Mouse (Mus musculus) limb, embryonic 11.5 days (tissue): Measurements from ENCODE around the gene Slc26a11. TPM values are rescaled to one million over a fixed set of nuclear protein-coding genes. Genes with fewer than 3 reads are reported as not detected.
A peak's percentile ranks its signal among the peaks of the same experiment; 100 is the strongest.

Experiments used
- ATAC-seq: fragments of 200-750 bp; cut with Nextera tagmentation; 2 replicates; pipeline ENCODE4 v1.8.0; 2017; ENCODE audit warnings: low read depth; ENCODE audit not compliant: insufficient number of reproducible peaks, low FRiP score, low TSS enrichment
- DNase-seq: peaks from one replicate; pipeline ENCODE4 v3.0.0-alpha.2; 2015; ENCODE audit warnings: low spot score
- H3K27ac ChIP-seq: fragments of 300-500 bp; sonication (generic); replicated peaks from 2 replicates; pipeline ENCODE4 v1.5.1; 2014; ENCODE audit warnings: low read depth, mild to moderate bottlenecking, low read length
- H3K27me3 ChIP-seq: fragments of 300-500 bp; sonication (generic); 2 replicates; pipeline ENCODE4 v1.6.1; 2014; ENCODE audit warnings: mild to moderate bottlenecking, low read length, mixed read lengths; ENCODE audit not compliant: control insufficient read depth, insufficient read depth
- H3K36me3 ChIP-seq: fragments of 300-500 bp; sonication (generic); 2 replicates; pipeline ENCODE4 v1.6.1; 2014; ENCODE audit warnings: mild to moderate bottlenecking, low read length, moderate library complexity, mixed read lengths; ENCODE audit not compliant: control insufficient read depth, insufficient read depth
- H3K4me1 ChIP-seq: fragments of 300-500 bp; sonication (generic); 2 replicates; pipeline ENCODE4 v1.6.1; 2014; ENCODE audit warnings: low read length, mixed read lengths; ENCODE audit not compliant: control insufficient read depth, insufficient read depth
- H3K4me2 ChIP-seq: fragments of 300-500 bp; sonication (generic); 2 replicates; pipeline ENCODE4 v1.6.1; 2014; ENCODE audit warnings: low read depth, mild to moderate bottlenecking, moderate library complexity; ENCODE audit not compliant: severe bottlenecking
- H3K4me3 ChIP-seq: fragments of 300-500 bp; sonication (generic); 2 replicates; pipeline ENCODE4 v1.5.1; 2014; ENCODE audit warnings: low read depth, low read length
- H3K9ac ChIP-seq: fragments of 300-500 bp; sonication (generic); 2 replicates; pipeline ENCODE4 v1.6.1; 2014; ENCODE audit warnings: mild to moderate bottlenecking, low read length
- H3K9me3 ChIP-seq: fragments of 300-500 bp; sonication (generic); 2 replicates; pipeline ENCODE4 v1.6.1; 2016; ENCODE audit warnings: low read length; ENCODE audit not compliant: control insufficient read depth
- WGBS: fragments of 180-500 bp; shearing (Covaris S2); extraction: QIAGEN DNeasy Blood & Tissue Kit; methylation state at CpG from one replicate; pipeline ENCODE4 v1.1.7; 2014; 5-methylcytosine and 5-hydroxymethylcytosine counted together
- polyA plus RNA-seq: library from polyadenylated mRNA; unstranded; fragments of >200 nt; fragmentation: Nextera tagmentation; extraction: Ambion mirVana; gene quantifications from 2 replicates; pipeline ENCODE4 v1.2.1, GENCODE M21; 2014

The Slc26a11 gene
- polyA plus RNA-seq, 1 experiment from 2014 or later: 7.4 TPM

GRCm38 (mm10) chr11:119347125-119347524, 8.2 kb upstream of the Slc26a11 start:
- no peak for DNase-seq
- Histone ChIP-seq H3K4me2 (no peak overlapping the region), H3K27me3 (no peaks in the 10 kb centered on the region), H3K9ac (no peak overlapping the region), H3K4me3 (no peak overlapping the region), H3K4me1 (no peaks in the 10 kb centered on the region), H3K27ac (no peak overlapping the region), H3K36me3 (no peaks in the 10 kb centered on the region), H3K9me3 (no peaks in the 10 kb centered on the region)
- 85% methylated on average over 4 of the region's 4 CpGs for WGBS
- no peak for ATAC-seq

- Histone ChIP-seq H3K36me3 (no peaks in the 10 kb centered on the region), H3K4me2 (no peak overlapping the region), H3K27me3 (no peaks in the 10 kb centered on the region), H3K4me1 (peaks cover 10% of the 10 kb centered on the region), H3K4me3 (no peak overlapping the region), H3K9me3 (no peaks in the 10 kb centered on the region), H3K9ac (0 out of 2 replicates have a peak overlapping the region, but pooled peaks have one; percentile 7), H3K27ac (no peak overlapping the region)
- 77% methylated on average over 7 of the region's 7 CpGs for WGBS
- no peak for ATAC-seq
- no peak for DNase-seq
Measured at GRCm38 (mm10) chr11:119352113-119352512, 3.2 kb upstream of the Slc26a11 start.

GRCm38 (mm10) chr11:119353946-119354345, 1.4 kb upstream of the Slc26a11 start:
- Histone ChIP-seq H3K4me1 (peaks cover 10% of the 10 kb centered on the region), H3K9me3 (no peaks in the 10 kb centered on the region), H3K27me3 (no peaks in the 10 kb centered on the region), H3K27ac (no peak overlapping the region), H3K4me3 (no peak overlapping the region), H3K36me3 (no peaks in the 10 kb centered on the region), H3K9ac (no peak overlapping the region), H3K4me2 (peak overlapping the region; percentile 85; the same call in 1 of the 2 replicates)
- DNase-seq (no peak), ATAC-seq (no peak)
- WGBS: 87% methylated on average over 4 of the region's 4 CpGs

- H3K9ac ChIP-seq: peak overlapping the region; percentile 74
- no peaks in the 10 kb centered on the region for H3K9me3 ChIP-seq
- no peak for DNase-seq
- H3K4me1 ChIP-seq: peaks cover 10% of the 10 kb centered on the region
- WGBS: 6% methylated on average over 23 of the region's 23 CpGs
- H3K4me2 ChIP-seq: peak overlapping the region; percentile 85
- no peak for ATAC-seq
- no peaks in the 10 kb centered on the region for H3K27me3 ChIP-seq
- no peak overlapping the region for H3K27ac ChIP-seq
- no peaks in the 10 kb centered on the region for H3K36me3 ChIP-seq
- peak overlapping the region; percentile 61 for H3K4me3 ChIP-seq
Measured at GRCm38 (mm10) chr11:119354798-119355442, 437 bp upstream of the Slc26a11 start.

GRCm38 (mm10) chr11:119359089-119359488, 3.7 kb downstream of the Slc26a11 start:
- H3K36me3 ChIP-seq: no peaks in the 10 kb centered on the region
- H3K4me3 ChIP-seq: no peak overlapping the region
- H3K4me1 ChIP-seq: peaks cover 13% of the 10 kb centered on the region
- H3K27me3 ChIP-seq: no peaks in the 10 kb centered on the region
- no peak overlapping the region for H3K4me2 ChIP-seq
- WGBS: 95% methylated on average over 10 of the region's 10 CpGs
- H3K27ac ChIP-seq: no peak overlapping the region
- ATAC-seq (no peak), DNase-seq (no peak)
- H3K9ac ChIP-seq: no peak overlapping the region
- no peaks in the 10 kb centered on the region for H3K9me3 ChIP-seq

GRCm38 (mm10) chr11:119362769-119363533, 7.6 kb downstream of the Slc26a11 start:
- no peak overlapping the region for H3K27ac ChIP-seq
- no peaks in the 10 kb centered on the region for H3K9me3 ChIP-seq
- H3K4me2 ChIP-seq: no peak overlapping the region
- ATAC-seq: no peak
- H3K4me1 ChIP-seq: peaks cover 3% of the 10 kb centered on the region; the same call in 1 of the 2 replicates
- no peak overlapping the region for H3K9ac ChIP-seq
- no peaks in the 10 kb centered on the region for H3K36me3 ChIP-seq
- 40% methylated on average over 11 of the region's 11 CpGs for WGBS
- H3K4me3 ChIP-seq: no peak overlapping the region
- H3K27me3 ChIP-seq: no peaks in the 10 kb centered on the region
- no peak for DNase-seq

GRCm38 (mm10) chr11:119363534-119364145, 8.3 kb downstream of the Slc26a11 start:
- H3K4me1 ChIP-seq: peaks cover 3% of the 10 kb centered on the region; the same call in 1 of the 2 replicates
- no peak overlapping the region for H3K27ac ChIP-seq
- peak; percentile 85 for DNase-seq
- WGBS: 31% methylated on average over 11 of the region's 11 CpGs
- no peaks in the 10 kb centered on the region for H3K27me3 ChIP-seq
- no peaks in the 10 kb centered on the region for H3K9me3 ChIP-seq
- H3K4me2 ChIP-seq: no peak overlapping the region
- no peak overlapping the region for H3K4me3 ChIP-seq
- peak; percentile 65; the same call in 1 of the 2 replicates for ATAC-seq
- no peaks in the 10 kb centered on the region for H3K36me3 ChIP-seq
- H3K9ac ChIP-seq: no peak overlapping the region

GRCm38 (mm10) chr11:119375425-119375824, 20.1 kb downstream of the Slc26a11 start:
- no peak overlapping the region for H3K4me2 ChIP-seq
- no peaks in the 10 kb centered on the region for H3K9me3 ChIP-seq
- 85% methylated on average over 6 of the region's 6 CpGs for WGBS
- no peak overlapping the region for H3K27ac ChIP-seq
- peaks cover 2% of the 10 kb centered on the region; the same call in 1 of the 2 replicates for H3K4me1 ChIP-seq
- no peak for DNase-seq
- H3K4me3 ChIP-seq: no peak overlapping the region
- H3K9ac ChIP-seq: no peak overlapping the region
- ATAC-seq: no peak
- H3K36me3 ChIP-seq: peaks cover 2% of the 10 kb centered on the region; the same call in 1 of the 2 replicates
- no peaks in the 10 kb centered on the region for H3K27me3 ChIP-seq
